Mouse (Mus musculus): ENCODE measurements around the gene Gsap.

GRCm38 (mm10) chr5:21261202-21261844, 75.3 kb downstream of the Gsap start:
- TF ChIP-seq FLI1 (IDR thresholded peaks at IDR 0.05; ENCODE audit: low read length) (no peak), GATA1 (IDR thresholded peaks at IDR 0.05; ENCODE audit: borderline replicate concordance, low read length) (no peak)

Data from megakaryocyte, embryonic 14.5 days (primary cell).